Mouse (Mus musculus) hindbrain, embryonic 12.5 days (tissue): ENCODE results near the gene BC028528. TPM values are rescaled to one million over a fixed set of nuclear protein-coding genes. Genes with fewer than 3 reads are reported as not detected.
A peak's percentile ranks its signal among the peaks of the same experiment; 100 is the strongest.

Experiments
- ATAC-seq: fragments of 200-750 bp; cut with Nextera tagmentation; 2 replicates; pipeline ENCODE4 v1.8.0; 2017; ENCODE audit warnings: moderate TSS enrichment; ENCODE audit not compliant: low FRiP score
- H3K27ac ChIP-seq: fragments of 300-500 bp; sonication (generic); 2 replicates; pipeline ENCODE4 v1.5.1; 2016; ENCODE audit warnings: mild to moderate bottlenecking
- H3K27me3 ChIP-seq: fragments of 300-500 bp; sonication (generic); 2 replicates; pipeline ENCODE4 v1.6.1; 2016; ENCODE audit warnings: mild to moderate bottlenecking
- H3K36me3 ChIP-seq: fragments of 300-500 bp; sonication (generic); 2 replicates; pipeline ENCODE4 v1.6.1; 2016; ENCODE audit warnings: mild to moderate bottlenecking
- H3K4me1 ChIP-seq: fragments of 300-500 bp; sonication (generic); 2 replicates; pipeline ENCODE4 v1.6.1; 2016
- H3K4me2 ChIP-seq: fragments of 300-500 bp; sonication (generic); replicated peaks from 2 replicates; pipeline ENCODE4 v1.6.1; 2016; ENCODE audit warnings: mild to moderate bottlenecking
- H3K4me3 ChIP-seq: fragments of 300-500 bp; sonication (generic); 2 replicates; pipeline ENCODE4 v1.5.1; 2016; ENCODE audit warnings: mild to moderate bottlenecking
- H3K9ac ChIP-seq: fragments of 300-500 bp; sonication (generic); 2 replicates; pipeline ENCODE4 v1.6.1; 2016; ENCODE audit warnings: mild to moderate bottlenecking, moderate library complexity
- H3K9me3 ChIP-seq: fragments of 300-500 bp; sonication (generic); replicated peaks from 2 replicates; pipeline ENCODE4 v1.6.1; 2016; ENCODE audit warnings: mild to moderate bottlenecking
- WGBS: fragments of 180-500 bp; shearing (Covaris S2); methylation state at CpG from one replicate; pipeline ENCODE4 v1.1.7; 2016; 5-methylcytosine and 5-hydroxymethylcytosine counted together
- polyA plus RNA-seq: library from polyadenylated mRNA; unstranded; fragments of >200 nt; fragmentation: Nextera tagmentation; extraction: Ambion mirVana; gene quantifications from 2 replicates; pipeline ENCODE4 v1.2.1, GENCODE M21; 2016

The BC028528 gene
- polyA plus RNA-seq: 9.2 and 12.1 TPM in 2 replicates

DNA sequence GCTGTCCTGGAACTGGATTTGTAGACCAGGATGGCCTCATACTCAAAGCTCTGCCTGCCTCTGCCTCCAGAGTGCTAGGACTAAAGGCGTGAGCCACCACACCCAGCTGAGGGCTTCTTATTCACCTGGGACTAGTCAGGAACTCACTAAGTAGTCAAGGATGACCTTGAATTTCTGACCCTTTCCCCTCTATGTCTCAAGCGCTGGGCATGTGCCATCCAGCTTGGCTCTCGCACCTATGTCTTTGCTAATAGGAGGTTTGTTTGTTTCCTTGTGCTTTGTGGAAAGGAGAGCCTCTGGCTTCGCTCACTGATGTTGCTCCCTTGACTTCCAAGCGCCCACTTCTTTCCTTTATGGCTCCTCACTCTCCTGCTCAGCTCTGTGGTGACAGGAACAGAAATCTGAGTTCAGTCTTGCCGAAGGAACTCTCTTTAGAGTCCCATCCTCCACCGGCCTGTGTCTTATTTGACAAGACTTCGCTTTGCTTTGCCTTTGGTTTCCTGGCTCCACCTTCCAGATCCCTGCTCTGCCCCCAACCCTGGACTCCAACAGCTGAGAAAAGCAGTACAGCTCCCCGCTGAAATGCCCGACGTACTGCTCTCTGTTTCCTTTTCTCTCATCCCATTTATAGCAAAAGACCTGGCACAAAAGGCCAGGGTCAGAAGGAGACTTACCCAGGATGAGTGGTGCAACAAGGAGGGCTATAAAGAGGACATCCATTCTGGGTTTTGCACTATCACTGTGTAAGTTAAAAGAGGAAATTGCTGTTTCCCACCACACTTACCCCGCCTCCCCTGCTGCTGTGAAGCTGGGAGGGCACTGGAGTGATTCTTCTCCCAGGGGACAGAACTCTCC lies at the start of gene BC028528:
Gene BC028528 (minus strand): TSS at position 795 of the 855 bp plus-strand sequence.
- Histone ChIP-seq H3K4me3 (0 out of 2 replicates have a peak within 1 kb of the TSS, but pooled peaks have one; percentile 3), H3K9ac (peak within 1 kb of the TSS; percentile 35; the same call in 1 of the 2 replicates), H3K4me1 (peaks cover 28% of the 10 kb centered on the region), H3K9me3 (no peaks in the 10 kb centered on the region), H3K27ac (peak within 1 kb of the TSS; percentile 19; the same call in 1 of the 2 replicates), H3K27me3 (peaks cover 5% of the 10 kb centered on the region; the same call in 1 of the 2 replicates), H3K36me3 (no peaks in the 10 kb centered on the region; the same call in 1 of the 2 replicates), H3K4me2 (peak within 1 kb of the TSS; percentile 57)
- 25% methylated on average over 12 of the region's 12 CpGs for WGBS
- ATAC-seq: no peak

GRCm38 (mm10) chr3:95938835-95939234 lies 47.0 kb upstream of the BC028528 start:
- 92% methylated on average over 15 of the region's 15 CpGs for WGBS
- no peaks in the 10 kb centered on the region for H3K9me3 ChIP-seq
- no peak overlapping the region for H3K4me2 ChIP-seq

DNA sequence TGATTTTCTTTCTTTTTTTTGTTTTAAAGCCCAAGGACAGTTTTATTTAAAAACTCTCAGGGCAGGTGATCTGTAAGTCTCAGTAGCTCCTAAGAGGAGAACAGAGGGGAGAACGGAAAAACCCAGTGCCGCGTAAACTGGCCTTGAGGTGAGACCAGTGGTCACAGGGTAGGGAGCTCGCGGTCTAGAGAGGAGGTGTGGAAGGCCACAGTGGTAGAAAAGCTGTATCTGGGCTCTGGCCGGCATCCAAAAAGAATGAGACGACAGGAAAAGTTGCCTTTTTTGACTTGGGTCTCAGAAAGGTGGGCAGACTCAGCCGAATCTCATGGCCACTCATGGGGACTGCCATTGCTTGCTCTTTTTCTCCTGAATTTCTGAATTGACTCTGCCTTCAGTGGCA lies 46.4 kb upstream of the BC028528 start:
- Histone ChIP-seq H3K36me3 (peaks cover 88% of the 10 kb centered on the region), H3K9ac (no peak overlapping the region), H3K4me2 (no peak overlapping the region), H3K4me1 (no peaks in the 10 kb centered on the region), H3K27ac (no peak overlapping the region), H3K9me3 (no peaks in the 10 kb centered on the region), H3K4me3 (no peak overlapping the region), H3K27me3 (no peaks in the 10 kb centered on the region)
- over 99% methylated on average over 8 of the region's 8 CpGs for WGBS
- ATAC-seq: no peak

More at GRCm38 (mm10) chr3:95938835-95939234, 47.0 kb upstream of the BC028528 start:
- Histone ChIP-seq H3K27me3 (no peaks in the 10 kb centered on the region), H3K36me3 (peaks cover 84% of the 10 kb centered on the region), H3K27ac (no peak overlapping the region), H3K9ac (no peak overlapping the region), H3K4me1 (no peaks in the 10 kb centered on the region), H3K4me3 (no peak overlapping the region)
- no peak for ATAC-seq

DNA sequence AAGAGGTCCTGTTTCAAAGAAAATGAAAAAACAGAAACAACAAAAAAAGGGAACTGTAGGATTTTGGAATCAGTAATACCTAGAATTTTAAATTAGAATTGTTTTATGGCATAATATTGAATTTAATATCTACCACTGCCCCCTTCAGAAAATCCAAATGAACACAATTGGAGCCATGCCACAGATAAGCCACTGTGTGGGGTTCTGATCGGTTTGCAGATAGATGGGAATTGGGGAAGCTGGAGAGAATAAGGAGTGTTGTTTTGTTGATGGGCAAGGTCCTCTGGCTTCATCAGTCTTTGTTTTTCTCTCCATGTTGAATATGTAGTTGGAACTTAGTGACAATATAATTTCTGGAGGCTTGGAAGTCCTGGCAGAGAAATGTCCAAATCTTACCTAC lies 42.6 kb upstream of the BC028528 start:
- Histone ChIP-seq H3K36me3 (peaks cover 56% of the 10 kb centered on the region), H3K27me3 (no peaks in the 10 kb centered on the region), H3K4me1 (peaks cover 13% of the 10 kb centered on the region), H3K4me2 (no peak overlapping the region), H3K9me3 (no peaks in the 10 kb centered on the region), H3K27ac (no peak overlapping the region), H3K9ac (no peak overlapping the region), H3K4me3 (no peak overlapping the region)
- 89% methylated on average over 1 of the region's 1 CpGs for WGBS
- ATAC-seq: no peak

DNA sequence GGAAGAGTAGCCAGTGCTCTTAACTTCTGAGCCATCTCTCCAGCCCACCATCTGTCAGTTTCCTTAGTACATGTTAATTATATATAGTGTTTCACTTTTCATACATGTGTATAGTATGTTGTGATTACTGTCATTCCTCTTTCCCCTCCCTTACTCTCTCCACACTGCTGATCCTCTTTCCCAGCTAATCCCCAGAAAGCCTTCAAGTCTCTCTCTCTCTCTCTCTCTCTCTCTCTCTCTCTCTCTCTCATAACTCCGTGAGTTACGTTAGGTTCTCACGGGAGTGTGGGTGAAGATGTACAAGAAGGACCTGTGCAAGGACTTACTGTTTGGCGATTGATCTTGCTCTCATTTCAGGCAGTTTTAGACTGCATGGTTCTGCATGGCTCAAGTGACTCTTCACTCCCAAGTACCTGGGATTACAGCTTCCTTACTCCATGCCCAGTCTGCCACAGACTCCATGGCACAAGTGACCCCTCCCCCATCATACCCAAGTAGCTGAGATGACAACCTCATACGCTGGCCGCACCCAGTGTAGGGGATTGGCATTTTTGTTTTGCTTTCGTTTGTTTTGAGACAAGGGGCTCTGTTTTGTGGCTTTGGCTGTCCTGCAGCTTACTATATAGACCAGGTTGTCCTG lies 41.4 kb upstream of the BC028528 start:
- no peak overlapping the region for H3K4me3 ChIP-seq
- H3K27ac ChIP-seq: no peak overlapping the region
- ATAC-seq: no peak
- peaks cover 13% of the 10 kb centered on the region for H3K4me1 ChIP-seq
- peaks cover 44% of the 10 kb centered on the region for H3K36me3 ChIP-seq
- no peaks in the 10 kb centered on the region for H3K27me3 ChIP-seq
- H3K9me3 ChIP-seq: no peaks in the 10 kb centered on the region
- WGBS: 99% methylated on average over 7 of the region's 7 CpGs
- H3K9ac ChIP-seq: no peak overlapping the region
- no peak overlapping the region for H3K4me2 ChIP-seq

- Histone ChIP-seq H3K27ac (no peak overlapping the region), H3K36me3 (peaks cover 37% of the 10 kb centered on the region), H3K4me1 (peaks cover 13% of the 10 kb centered on the region), H3K9ac (no peak overlapping the region), H3K4me3 (no peak overlapping the region), H3K4me2 (no peak overlapping the region), H3K27me3 (no peaks in the 10 kb centered on the region), H3K9me3 (no peaks in the 10 kb centered on the region)
- 91% methylated on average over 7 of the region's 7 CpGs for WGBS
- no peak for ATAC-seq
Observed at GRCm38 (mm10) chr3:95932566-95932965, 40.8 kb upstream of the BC028528 start.

GRCm38 (mm10) chr3:95932157-95932556 lies 40.4 kb upstream of the BC028528 start:
- Histone ChIP-seq H3K4me3 (no peak overlapping the region), H3K4me2 (no peak overlapping the region), H3K27ac (no peak overlapping the region), H3K4me1 (peaks cover 13% of the 10 kb centered on the region), H3K9me3 (no peaks in the 10 kb centered on the region), H3K36me3 (peaks cover 33% of the 10 kb centered on the region), H3K27me3 (no peaks in the 10 kb centered on the region), H3K9ac (no peak overlapping the region)
- 56% methylated on average over 1 of the region's 1 CpGs for WGBS
- ATAC-seq: no peak

- H3K27ac ChIP-seq: no peak overlapping the region
- H3K4me2 ChIP-seq: no peak overlapping the region
- H3K27me3 ChIP-seq: no peaks in the 10 kb centered on the region
- no peaks in the 10 kb centered on the region for H3K9me3 ChIP-seq
- 85% methylated on average over 1 of the region's 1 CpGs for WGBS
- peaks cover 13% of the 10 kb centered on the region for H3K4me1 ChIP-seq
- no peak for ATAC-seq
- no peak overlapping the region for H3K4me3 ChIP-seq
- no peak overlapping the region for H3K9ac ChIP-seq
- H3K36me3 ChIP-seq: peaks cover 27% of the 10 kb centered on the region
Observed at GRCm38 (mm10) chr3:95931471-95931870, 39.7 kb upstream of the BC028528 start.

DNA sequence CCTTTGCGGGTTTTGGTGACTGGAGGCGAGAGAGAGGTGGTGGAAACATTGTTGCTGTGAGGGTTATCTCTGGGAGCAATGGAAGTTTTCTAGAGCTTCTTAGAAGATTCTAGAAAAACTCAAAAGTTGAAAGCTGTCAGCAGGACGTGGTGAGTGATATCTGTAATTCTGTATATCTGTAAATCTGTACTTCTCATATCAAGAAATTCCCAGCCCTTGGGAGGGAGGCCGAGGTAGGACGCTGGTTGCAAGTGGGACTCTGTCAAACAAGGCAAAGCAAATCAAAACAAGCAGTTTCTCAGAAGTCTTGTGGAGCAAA lies 38.6 kb upstream of the BC028528 start:
- WGBS: 5% methylated on average over 5 of the region's 5 CpGs
- no peaks in the 10 kb centered on the region for H3K27me3 ChIP-seq
- H3K9ac ChIP-seq: peak overlapping the region; percentile 97
- H3K4me2 ChIP-seq: peak overlapping the region; percentile 70
- H3K27ac ChIP-seq: peak overlapping the region; percentile 89
- ATAC-seq: no peak
- no peaks in the 10 kb centered on the region for H3K9me3 ChIP-seq
- H3K4me1 ChIP-seq: peaks cover 13% of the 10 kb centered on the region
- H3K4me3 ChIP-seq: peak overlapping the region; percentile 93
- H3K36me3 ChIP-seq: peaks cover 24% of the 10 kb centered on the region

DNA sequence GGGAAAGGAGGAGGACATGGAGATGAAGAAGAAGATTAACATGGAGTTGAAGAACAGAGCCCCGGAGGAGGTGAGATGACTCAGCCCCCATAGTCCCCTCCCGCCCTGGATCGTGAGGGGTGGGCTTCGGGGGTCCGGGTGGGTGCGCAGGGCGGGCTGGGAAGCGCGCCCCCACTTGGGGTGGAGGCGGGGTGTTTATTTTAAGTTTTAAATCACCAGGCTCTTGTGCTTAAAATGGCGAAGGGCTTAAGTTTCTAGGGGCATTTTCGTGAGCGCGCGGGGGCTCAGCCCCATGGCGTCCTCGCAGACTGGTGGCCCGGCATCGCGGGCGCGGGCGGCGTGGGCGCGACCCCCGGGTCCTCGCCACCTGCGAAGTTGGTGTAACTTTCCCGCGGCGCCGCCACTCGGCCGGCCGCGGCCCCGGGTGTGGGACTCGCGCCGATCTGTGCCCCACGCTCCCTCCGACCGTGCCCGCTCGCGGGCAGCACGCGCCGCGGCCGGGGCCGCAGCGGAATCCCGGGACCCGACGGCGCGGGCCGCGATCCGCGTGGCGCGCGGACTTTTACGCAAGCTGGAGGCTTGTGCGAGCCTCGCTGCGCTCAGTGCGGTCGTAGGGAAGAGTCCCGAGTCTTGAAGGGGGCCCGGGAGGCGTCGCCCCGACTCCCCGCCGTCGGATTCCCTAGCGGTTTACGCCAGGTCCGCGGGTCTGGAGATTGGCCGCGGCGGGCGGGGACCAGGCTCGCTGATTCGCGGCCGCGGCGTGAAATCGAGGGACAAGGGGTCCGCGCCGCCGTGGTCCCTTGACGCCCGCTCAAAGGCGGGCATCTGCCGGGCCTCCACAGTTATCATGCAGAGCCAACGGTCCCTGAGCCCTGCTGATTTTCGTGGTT lies 38.0 kb upstream of the BC028528 start:
- H3K9me3 ChIP-seq: no peaks in the 10 kb centered on the region
- peak overlapping the region; percentile 70 for H3K4me2 ChIP-seq
- H3K4me1 ChIP-seq: peaks cover 13% of the 10 kb centered on the region
- H3K27ac ChIP-seq: peak overlapping the region; percentile 89
- peaks cover 18% of the 10 kb centered on the region for H3K36me3 ChIP-seq
- ATAC-seq: peak; percentile 61
- H3K4me3 ChIP-seq: peak overlapping the region; percentile 93
- WGBS: 0% methylated on average over 93 of the region's 105 CpGs
- H3K9ac ChIP-seq: peak overlapping the region; percentile 97
- H3K27me3 ChIP-seq: no peaks in the 10 kb centered on the region

GRCm38 (mm10) chr3:95928658-95929503 lies 37.1 kb upstream of the BC028528 start, which contains the start of gene Anp32e:
TSS of gene Anp32e (plus strand) at chr3:95929246.
- peak within 1 kb of the TSS; percentile 70 for H3K4me2 ChIP-seq
- H3K4me3 ChIP-seq: peak within 1 kb of the TSS; percentile 93
- WGBS: under 1% methylated on average over 49 of the region's 49 CpGs
- peaks cover 10% of the 10 kb centered on the region for H3K36me3 ChIP-seq
- peak within 1 kb of the TSS; percentile 89 for H3K27ac ChIP-seq
- H3K9me3 ChIP-seq: no peaks in the 10 kb centered on the region
- H3K27me3 ChIP-seq: no peaks in the 10 kb centered on the region
- peaks cover 13% of the 10 kb centered on the region for H3K4me1 ChIP-seq
- ATAC-seq: peak; percentile 100
- peak within 1 kb of the TSS; percentile 97 for H3K9ac ChIP-seq
